Mouse (Mus musculus) C2C12 (cell line): Measurements from ENCODE around the gene Eef1akmt2.

Experiments used
- CTCF ChIP-seq: IDR thresholded peaks from one replicate; pipeline ENCODE4 v1.5.1; 2011; ENCODE audit not compliant: control insufficient read depth, insufficient read depth, insufficient read length
- MAX ChIP-seq: IDR thresholded peaks from one replicate; pipeline ENCODE4 v1.6.1; 2011; ENCODE audit warnings: mild to moderate bottlenecking, control low read depth
- MYOG ChIP-seq: IDR thresholded peaks from one replicate; pipeline ENCODE4 v1.6.1; 2011; ENCODE audit not compliant: control insufficient read depth, insufficient read length; ENCODE audit errors: extremely low read depth

GRCm38 (mm10) chr7:132810879-132811278 lies 41.6 kb downstream of the Eef1akmt2 start:
- TF ChIP-seq CTCF (peak; percentile 74), MAX (no peak), MYOG (no peak)
